Mouse (Mus musculus) heart, postnatal 10 days (tissue): ENCODE measurements around the gene Scd1. TPM values are rescaled to one million over a fixed set of nuclear protein-coding genes. Genes with fewer than 3 reads are reported as not detected.

Experiments used
- DNase-seq, 2 experiments: peaks; one replicate each; pipeline ENCODE4 v3.0.0; 2021
- intact Hi-C: fragments of 180-260 bp; cut with DNase I; formaldehyde crosslinking; loops from one replicate; pipeline ENCODE4 v1.15.1; 2025
- total RNA-seq, 2 experiments: library from RNA; stranded (reverse); gene quantifications; 2 replicates each; pipeline ENCODE4 v1.2.3; 2021

Scd1 gene
- total RNA-seq: 10 to 100 TPM; 19.7 to 30.1 TPM

DNA sequence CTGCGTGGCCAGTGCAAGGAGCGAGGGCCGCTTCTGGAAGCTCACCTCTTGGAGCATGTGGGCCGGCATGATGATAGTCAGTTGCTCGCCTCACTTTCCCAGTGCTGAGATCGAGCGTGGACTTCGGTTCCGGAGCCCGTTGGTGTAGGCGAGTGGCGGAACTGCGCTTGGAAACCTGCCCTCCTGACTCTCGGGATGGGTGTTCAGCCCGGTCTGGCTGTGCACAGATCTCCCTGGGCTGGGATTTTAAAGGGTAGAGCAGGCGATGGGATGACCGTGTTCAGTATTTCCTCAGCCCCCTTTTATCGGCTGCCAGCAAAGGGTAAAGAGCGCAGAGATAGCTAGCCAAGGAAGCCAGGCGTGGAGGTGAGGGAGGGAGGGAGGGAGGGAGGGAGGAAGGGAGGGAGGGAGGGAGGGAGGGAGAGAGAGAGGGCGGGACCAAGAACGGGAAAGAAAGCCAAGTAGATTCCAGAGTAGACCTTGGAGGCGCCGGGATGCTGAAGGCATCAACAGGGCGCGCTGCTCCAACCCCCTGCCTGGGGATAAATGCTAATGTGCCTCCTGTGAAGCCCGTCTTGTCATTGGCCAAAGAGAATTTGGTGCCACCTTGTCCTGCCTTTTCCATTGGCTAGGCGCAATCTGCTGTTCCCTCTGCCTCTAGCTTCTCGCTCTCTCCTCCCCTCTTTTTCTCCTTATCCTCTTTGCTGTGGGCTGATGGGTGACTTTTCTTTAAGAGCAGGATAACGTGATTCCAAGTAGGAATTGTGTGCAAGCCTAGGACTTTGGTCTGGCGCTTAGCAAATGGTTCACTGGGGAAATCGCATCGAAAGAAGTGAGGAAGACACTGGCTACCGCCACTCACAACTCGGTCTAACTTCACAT lies at the start of gene Scd1:
Scd1 (minus strand) TSS at position 539 of the 882 bp plus-strand sequence.
- intact Hi-C loops: no loop called here

DNA sequence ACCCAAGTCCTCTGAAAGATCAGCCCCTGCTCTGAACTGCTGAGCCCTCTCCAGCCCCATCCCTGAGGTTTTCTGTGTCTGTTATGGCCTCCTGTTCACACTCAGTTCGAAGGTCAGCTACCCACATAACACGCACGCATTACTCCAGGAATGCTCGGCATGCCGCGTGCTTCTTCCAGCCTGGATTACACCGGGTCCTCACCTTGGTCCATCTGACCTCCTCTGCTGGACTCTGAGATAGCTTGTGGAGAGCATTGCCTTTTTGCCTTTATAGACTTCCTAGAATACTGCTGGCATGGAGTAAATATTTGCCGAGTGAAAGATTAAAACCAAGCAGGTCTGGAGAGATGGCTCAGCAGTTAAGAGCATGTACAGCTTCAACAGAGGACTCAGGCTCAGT lies 47.7 kb upstream of the Scd1 start:
- no peak for DNase-seq
- intact Hi-C loops: no loop called here

More for the DNA sequence above, at the start of gene Scd1:
- DNase-seq: peak; percentile 58 to 70

DNA sequence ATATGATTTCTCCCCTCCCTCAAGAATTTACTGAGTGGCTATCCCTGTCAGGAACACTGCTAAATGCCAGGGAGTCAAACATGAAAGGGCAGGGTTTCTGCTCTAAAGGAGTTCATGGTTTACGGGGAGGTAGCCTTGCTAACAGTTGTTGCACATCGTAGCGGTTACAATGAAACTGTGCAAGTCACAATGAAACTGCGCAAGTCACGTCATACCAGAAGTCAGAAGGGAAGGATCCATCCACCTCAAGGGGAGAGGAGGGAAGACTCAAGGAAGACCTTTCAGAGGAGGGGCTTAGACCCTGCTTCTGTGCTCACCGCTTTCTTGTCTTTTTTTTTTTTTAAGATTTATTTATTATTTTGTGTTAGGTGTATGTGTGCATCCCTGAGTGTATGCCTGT lies 47.2 kb upstream of the Scd1 start:
- intact Hi-C loops: no loop called here
- DNase-seq: no peak

DNA sequence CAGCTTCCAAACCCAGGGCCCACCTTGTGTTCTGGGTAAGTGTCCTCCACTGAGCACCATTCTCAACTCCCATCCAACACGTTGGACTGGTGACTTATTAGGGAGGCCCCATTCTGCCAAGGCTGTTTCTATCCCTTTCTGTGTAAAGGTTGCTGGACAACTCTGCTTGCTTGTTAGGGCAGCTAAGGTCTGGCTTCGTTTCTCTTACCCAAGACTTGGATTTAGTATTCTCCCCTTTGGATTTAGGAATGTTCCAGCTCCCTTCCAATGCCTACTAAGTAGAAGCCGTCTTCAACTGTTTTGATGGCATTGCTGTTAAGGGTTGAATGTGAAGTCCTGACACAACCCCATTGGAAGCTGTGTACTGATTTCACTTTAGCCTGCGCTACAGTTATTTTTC lies 40.2 kb upstream of the Scd1 start:
- DNase-seq: no peak
- intact Hi-C loops: no loop called here

DNA sequence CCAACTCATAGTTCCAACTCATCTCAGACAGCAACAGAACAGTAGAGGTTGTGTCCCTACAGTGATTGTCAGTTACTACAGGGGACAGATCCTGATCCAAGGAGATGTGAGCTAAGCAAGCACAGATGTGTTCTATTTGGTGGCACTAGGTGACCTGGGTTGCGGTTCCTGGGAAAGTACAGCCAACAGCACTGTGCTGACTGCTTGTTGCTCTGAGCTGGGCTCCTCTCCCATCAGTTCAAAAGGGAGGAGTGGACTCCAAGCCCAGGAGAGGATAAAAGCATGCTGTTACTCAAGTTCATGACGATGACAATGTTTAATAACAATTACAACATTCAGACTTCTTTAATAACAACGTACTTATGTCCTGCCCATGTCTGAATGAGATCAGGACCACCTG lies 38.1 kb upstream of the Scd1 start:
- intact Hi-C loops: no loop called here
- no peak for DNase-seq

DNA sequence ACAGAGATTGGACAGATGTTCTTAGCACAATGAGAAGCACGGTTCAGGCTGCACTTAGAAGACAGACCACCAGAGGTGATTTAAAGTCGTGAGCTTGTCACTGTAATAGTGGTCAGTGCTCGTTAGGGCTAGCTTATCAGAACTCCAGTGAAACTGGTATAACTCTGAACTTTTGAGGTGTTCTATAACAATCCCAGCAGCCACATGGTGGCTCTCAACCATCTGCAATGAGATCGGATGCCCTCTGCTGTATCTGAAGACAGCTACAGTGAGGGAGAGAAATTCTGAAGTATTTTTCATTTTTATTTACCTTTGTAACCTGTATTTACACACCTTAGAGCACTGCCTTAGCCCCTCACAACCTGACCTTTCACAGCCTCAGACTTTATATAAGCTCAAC lies 31.6 kb upstream of the Scd1 start:
- DNase-seq: no peak
- intact Hi-C loops: no loop called here

DNA sequence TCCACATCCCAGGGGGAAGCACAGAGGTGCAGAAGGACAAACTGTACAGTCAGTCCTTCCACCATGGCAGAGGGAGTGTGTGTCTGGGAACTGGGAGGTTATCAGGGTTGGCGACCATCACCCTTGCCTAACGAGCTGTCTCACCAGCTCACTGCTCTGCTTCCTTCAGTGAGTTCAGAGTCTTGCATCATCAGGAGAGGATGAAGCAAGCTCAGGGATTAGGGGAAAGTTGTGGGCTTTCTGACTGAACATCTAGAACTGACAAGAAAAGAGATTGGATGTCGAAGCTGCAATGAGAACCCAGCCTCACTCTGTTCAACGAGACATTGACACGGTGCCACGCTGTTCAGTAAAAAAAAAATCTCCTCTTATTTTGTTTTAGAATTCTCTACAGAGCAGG lies 30.3 kb upstream of the Scd1 start:
- DNase-seq: no peak
- intact Hi-C loops: no loop called here

DNA sequence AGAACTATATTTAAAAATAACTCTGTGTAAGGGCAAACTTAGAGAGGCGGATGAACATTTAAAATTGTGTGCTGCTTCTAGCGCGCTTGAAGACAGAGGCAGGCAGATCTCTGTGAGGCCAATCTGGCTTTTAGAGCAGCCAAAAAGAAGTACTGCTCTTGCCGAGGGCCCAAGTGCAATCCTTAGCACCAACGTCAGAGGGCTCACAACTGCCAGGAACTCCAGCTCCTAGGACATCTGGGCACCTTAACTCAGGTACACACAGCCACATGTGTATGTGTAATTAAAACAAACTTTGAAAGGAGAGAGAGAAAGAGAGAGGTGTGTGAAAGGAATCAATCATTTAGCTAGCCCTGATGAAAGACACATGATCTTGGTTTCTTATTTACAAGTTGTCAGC lies 24.4 kb upstream of the Scd1 start:
- DNase-seq: no peak
- intact Hi-C loops: no loop called here

DNA sequence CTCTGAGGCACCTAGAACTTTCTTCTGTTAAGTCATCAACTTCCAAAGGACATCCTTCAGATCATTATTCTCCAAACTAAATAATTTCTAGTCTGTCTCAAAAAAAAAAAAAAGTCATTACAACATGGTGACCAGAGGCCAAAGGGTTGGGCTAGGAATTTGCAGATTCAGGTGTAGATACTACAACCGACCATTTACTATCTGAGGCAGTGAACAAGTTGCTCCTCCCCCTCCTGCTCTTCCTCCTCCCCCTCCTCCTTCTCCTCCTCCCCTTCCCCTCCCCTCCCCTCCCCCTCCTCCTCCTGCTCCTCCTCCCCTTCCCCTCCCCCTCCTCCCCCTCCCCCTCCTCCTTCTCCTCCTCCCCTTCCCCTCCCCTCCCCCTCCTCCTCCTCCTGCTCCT lies 20.0 kb upstream of the Scd1 start:
- no peak for DNase-seq
- intact Hi-C loops: no loop called here

DNA sequence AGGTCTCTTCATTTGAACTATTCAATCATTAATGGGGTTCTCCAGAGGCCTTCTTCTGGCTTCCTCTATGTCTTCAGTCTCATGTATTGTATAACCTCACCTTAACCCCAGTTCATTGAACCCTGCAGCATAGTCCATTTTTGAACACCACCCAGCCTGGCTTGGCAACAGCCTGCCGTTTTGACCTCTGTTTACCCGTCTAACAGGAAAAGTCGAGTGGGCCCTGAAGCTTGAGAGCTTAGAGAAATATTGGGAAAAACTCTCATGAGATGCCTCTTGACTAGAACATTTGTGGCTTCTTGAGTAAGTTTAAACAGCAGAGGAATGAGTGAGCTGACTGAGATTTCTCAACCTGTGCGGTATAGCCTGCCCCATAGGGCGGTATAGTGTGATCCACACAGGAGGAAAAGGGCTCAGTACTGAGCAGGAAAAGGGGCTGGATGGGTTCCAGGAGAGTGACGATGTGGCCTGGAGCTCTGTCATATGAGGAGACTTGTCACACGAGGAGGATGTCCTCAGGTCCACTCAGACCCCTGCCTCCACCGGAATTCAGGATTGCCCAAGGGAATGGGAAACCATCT lies 14.5 kb upstream of the Scd1 start:
- peak; percentile 28 to 47 for DNase-seq
- intact Hi-C loops: no loop called here

DNA sequence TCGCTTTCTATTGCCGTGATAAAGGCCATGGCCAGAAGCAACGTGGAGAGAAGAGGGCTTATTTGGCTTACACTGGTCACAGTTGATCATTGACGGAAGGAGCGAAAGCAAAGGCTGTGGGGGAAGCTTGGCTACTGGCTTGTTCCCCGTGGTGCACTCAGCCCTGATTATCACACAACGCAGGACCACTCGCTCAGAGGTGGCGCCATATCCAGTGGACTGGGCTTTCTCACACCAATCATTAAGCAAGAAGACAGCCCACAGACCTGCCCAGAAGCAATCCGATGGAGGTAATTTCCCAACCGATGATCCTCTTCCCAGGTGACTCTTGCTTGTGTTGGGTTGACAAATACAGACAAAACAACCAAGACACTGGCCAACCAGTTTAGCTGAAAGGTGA lies 11.9 kb upstream of the Scd1 start:
- no peak for DNase-seq
- intact Hi-C loops: loop anchor here (1.0 to 5.0 kb wide), 2 partner anchors 46 to 172 kb away; no protein-coding TSS in a partner anchor

DNA sequence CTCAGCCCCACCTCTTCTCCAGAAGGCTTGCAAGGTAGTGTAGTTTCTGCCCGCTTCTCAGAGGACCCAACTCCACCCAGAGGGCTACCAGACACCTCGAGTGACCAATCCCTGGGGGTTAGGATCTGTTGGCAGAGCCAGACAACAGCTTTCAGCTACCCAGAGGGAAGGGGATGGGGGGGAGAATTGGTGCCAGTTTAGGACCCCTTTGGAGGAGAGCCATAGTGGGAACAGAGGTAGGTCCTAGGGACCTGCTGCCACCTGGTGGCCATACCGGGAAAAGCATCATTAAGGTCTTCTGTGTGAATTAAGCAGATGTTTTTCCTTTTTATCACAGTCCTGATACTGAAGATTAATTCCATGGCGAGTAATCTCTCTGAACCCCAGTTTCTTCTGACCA lies 11.3 kb upstream of the Scd1 start:
- intact Hi-C loops: loop anchor here (1.0 to 5.0 kb wide), 2 partner anchors 46 to 172 kb away; no protein-coding TSS in a partner anchor

DNA sequence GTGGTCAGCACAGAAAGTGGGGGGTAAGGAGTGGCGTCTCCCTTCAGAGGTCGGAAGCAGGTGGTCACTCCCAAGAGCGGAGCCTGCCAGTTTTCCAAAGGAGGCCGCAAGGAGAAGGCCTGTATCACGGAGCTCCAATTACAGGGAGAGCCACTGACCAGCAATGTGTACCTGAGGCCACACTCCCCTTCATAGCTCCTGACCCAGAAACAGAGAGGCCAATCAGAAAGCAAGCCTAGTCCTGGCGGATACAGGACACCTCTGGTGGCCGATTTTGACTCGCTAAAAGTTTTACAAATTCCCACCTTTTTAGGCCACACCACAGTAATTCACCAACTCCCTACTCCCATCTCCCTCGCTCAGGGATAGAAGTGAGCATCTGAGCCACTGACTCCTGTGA lies 10.9 kb upstream of the Scd1 start:
- no peak for DNase-seq
- intact Hi-C loops: loop anchor here (5.0 kb wide), 1 partner anchor 171 kb away; no protein-coding TSS in a partner anchor

More for the DNA sequence above, 11.3 kb upstream of the Scd1 start:
- DNase-seq: peak; percentile 57 to 79

DNA sequence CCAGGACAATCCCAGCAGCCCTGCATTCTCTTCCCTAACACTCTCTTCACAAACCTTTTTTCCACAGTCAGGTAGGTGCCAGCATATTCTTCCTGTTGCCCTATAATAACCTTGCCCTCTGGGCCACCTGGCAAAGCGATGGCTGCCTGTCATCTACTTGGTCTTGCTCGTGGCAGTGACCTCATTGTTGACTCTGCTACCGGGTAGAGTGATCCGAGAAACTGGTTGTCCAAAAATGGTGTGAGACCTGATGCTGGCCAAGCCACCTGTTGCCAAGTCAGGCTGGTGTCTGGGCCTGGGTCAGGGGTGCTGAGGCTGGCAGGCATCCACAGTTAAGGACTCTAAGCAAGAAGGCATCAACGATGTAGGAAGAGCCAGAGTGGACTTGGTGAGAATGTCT lies 10.4 kb upstream of the Scd1 start:
- no peak for DNase-seq
- intact Hi-C loops: loop anchor here (5.0 kb wide), 1 partner anchor 171 kb away; no protein-coding TSS in a partner anchor

DNA sequence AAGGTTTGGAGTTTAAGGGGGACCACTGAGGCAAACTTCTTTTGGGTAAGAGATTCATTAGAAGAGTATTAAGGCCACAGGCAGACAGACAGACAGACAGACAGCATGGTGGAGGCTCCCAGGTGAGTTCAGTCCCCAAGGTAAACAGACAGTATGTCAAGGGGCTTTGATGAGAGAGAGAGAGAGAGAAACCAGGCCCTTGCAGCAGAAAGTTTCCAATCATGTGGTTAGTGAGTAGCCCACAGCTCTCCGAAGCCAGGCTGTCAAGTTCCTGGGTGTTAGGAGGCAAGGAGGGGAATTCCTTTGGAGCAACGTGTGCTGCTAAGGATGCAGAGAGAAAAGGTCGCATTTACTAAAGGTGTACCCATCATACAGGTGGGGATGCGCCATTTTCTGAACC lies 9.8 kb upstream of the Scd1 start:
- intact Hi-C loops: loop anchor here (5.0 kb wide), 1 partner anchor 170 kb away; no protein-coding TSS in a partner anchor

DNA sequence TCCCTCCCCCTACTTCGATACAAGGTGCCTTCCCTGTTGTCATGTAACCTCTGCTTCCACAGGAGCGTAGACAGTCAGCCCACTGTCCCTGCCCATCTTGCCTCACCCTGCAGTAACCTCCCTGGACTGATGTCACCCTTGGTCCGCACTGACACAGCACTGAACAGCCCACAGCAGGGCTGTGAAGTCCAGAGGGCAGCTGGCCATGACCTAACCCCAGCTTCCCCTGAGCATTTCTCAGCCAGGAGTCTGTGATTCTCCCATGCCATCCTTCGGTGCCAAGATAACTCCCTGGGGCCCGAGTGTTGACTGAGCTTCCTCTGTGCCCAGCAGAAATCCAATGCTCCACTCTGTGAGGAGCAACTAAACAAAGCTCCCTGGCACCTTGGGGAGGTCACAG lies 8.6 kb upstream of the Scd1 start:
- DNase-seq: no peak
- intact Hi-C loops: loop anchor here (5.0 kb wide), 1 partner anchor 169 kb away; no protein-coding TSS in a partner anchor

More for the DNA sequence above, 9.8 kb upstream of the Scd1 start:
- no peak for DNase-seq

DNA sequence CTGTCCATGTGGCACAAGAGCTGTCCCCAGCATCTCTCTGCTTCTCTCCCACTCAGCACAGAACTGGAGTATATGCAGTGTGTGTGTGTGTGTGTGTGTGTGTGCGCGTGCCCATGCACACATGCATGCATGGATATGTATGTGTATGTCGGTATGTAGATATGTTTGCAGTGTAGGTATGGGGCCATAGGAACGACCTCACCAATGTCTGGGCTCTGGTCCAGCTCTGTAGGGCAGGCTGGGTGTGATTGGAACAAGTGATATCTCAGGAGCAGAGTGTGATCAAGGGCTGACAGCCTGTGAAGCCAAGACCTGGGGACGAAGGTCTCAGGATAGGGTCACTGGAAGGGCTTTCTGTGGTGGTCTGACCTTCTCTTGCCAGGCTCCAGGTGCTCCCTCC lies 7.8 kb upstream of the Scd1 start:
- DNase-seq: no peak
- intact Hi-C loops: loop anchor here (5.0 kb wide), 1 partner anchor 168 kb away; no protein-coding TSS in a partner anchor

DNA sequence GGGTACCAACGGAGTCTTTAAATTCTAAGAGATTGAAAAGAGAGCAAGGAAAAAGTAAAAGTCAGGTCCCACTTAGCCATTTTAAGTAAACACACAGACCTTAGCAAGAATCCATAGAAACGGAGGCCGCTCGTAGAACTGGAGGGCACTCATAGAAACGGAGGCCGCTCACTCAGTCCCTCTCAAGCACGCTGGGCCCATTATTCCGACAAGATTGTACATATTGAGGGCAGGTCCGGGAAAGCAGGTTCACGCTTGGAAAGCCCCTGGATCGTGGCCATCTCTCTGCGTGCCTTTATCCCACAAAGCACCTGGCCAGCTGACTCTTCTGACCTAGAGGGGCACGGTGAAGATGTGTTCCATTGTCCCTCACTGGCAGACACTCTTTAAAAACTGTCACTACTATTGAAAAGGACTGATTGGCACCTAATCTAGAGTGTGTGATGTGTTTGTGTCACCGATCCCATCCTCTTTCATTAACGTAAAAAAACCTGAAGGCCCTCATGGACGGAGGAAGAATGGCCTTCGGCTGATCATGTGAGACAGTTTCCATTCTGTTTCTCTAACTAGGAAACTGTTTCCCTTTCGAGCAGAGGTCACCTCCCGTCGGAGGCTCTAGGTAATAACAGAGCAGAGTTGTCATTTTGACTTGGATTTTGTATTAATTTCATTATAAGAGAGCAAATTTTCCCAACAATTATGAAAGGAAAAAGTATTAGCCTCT lies 2.8 kb upstream of the Scd1 start:
- no peak for DNase-seq
- intact Hi-C loops: no loop called here

DNA sequence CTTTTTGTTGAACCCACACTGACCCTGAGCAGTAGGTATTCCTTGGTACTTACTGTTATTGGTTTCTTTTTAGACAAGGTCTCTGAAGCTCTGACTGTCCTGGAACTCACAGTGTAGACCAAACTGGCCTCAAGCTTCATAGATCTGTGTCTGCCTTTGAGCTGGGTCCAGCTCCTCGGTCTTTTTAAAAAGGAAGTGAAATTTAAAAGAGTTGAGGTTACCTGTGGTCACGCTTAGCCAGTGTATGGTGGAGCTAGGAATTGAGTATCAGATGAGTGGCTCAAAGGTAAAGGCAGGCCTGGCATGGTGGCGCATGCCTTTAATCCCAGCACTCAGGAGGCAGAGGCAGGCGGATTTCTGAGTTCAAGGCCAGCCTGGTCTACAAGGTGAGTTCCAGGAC lies 916 bp upstream of the Scd1 start:
- DNase-seq: no peak
- intact Hi-C loops: no loop called here

DNA sequence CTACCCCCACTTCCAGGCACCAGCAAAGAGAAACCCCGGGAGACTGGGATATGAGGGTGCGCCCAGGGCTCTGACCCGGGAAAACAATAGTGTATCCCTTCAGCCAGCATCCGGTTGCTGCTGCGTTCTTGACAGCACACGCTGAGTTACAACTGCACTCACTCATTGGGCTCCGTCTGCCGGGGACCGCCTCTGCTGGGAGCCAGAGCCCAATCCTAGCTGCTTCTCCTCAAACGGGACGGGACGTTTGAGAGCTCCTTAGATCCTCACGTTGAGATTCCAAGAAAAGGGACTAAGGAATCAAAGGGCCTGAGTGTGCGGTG lies 505 bp upstream of the Scd1 start:
- intact Hi-C loops: no loop called here
- DNase-seq: peak; percentile 71 to 79

DNA sequence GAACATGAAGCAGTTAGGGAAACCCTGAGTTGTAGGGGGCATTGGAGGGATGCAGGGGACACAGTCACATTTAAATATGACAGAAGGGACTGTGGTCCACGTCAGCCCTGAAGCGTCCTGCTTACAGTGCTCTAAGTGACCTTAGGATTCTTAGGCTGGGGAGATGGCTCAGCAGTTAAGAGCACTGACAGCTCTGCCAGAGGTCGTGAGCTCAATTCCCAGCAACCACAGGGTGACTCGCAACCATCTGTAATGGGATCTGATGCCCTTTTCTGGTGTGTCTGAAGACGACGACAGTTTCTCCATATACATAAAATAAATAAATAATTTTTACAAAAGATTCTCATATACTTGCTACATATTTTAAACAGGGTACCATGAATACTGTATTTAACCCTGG lies 4.1 kb downstream of the Scd1 start:
- no peak for DNase-seq
- intact Hi-C loops: no loop called here
